Mouse (Mus musculus): ENCODE results near the gene Mup5. TPM values are rescaled to one million over a fixed set of nuclear protein-coding genes. Genes with fewer than 3 reads are reported as not detected.
"Not testable (repeated sequence)": the region's sequence is repeated elsewhere in the genome, so short reads cannot be mapped to it uniquely, and the experiment has no call there.

Gene Mup5
- total and polyA plus RNA-seq, 3 experiments = not detected

- H3K27ac ChIP-seq; H3K9ac ChIP-seq (ENCODE audit: low read depth, low read length); H3K36me3 ChIP-seq (ENCODE audit: control insufficient read depth, insufficient read depth, low read length); H3K79me2 ChIP-seq (replicated peaks; ENCODE audit: control insufficient read depth, insufficient read depth, low read length); intact Hi-C loops (cut with DNase I); H3K4me3 ChIP-seq; H3K4me1 ChIP-seq (ENCODE audit: control insufficient read depth, insufficient read depth, low read length); DNase-seq; H3K27me3 ChIP-seq (ENCODE audit: control insufficient read depth, insufficient read depth, low read length): not testable (repeated sequence)
- 82% methylated on average over 1 of the region's 5 CpGs for WGBS
Observed at GRCm38 (mm10) chr4:61782169-61782568, 52.9 kb downstream of the Mup5 start, which contains the start of gene Mup19. Mup19 (minus strand) TSS chr4:61782269.

Other genes starting within 250 kb of the Mup5 start
- not detected for gene Mup17, start 239.4 kb downstream of the Mup5 start, total RNA-seq (2021)
- not detected in 2 replicates for gene Mup17, start 239.4 kb downstream of the Mup5 start, polyA plus RNA-seq (2012; rRNA removed)
- not detected for gene Mup18, start 161.1 kb downstream of the Mup5 start, total RNA-seq (2021)
- not detected in 2 replicates for gene Mup18, start 161.1 kb downstream of the Mup5 start, polyA plus RNA-seq (2012; rRNA removed)
- gene Mup19, start 53.0 kb downstream of the Mup5 start, total RNA-seq (2021) = not detected
- gene Mup19, start 53.0 kb downstream of the Mup5 start, polyA plus RNA-seq (2012; rRNA removed) = not detected in 2 replicates
- not detected for gene Mup20, start 218.9 kb upstream of the Mup5 start, total RNA-seq (2021)
- gene Mup20, start 218.9 kb upstream of the Mup5 start, polyA plus RNA-seq (2012; rRNA removed) = not detected in 2 replicates